Mouse (Mus musculus) myocyte (in vitro differentiated cells): Measurements from ENCODE around the gene Pcdh8. TPM values are rescaled to one million over a fixed set of nuclear protein-coding genes. Genes with fewer than 3 reads are reported as not detected.

ENCODE experiments used
- H3K27me3 ChIP-seq: one replicate; pipeline ENCODE4 v1.6.1; 2011; ENCODE audit not compliant: control insufficient read depth, insufficient read depth, insufficient read length
- H3K36me3 ChIP-seq: one replicate; pipeline ENCODE4 v1.6.1; 2011; ENCODE audit not compliant: control insufficient read depth, insufficient read depth
- H3K4me2 ChIP-seq: one replicate; pipeline ENCODE4 v1.6.1; 2011; ENCODE audit warnings: low read depth, control low read depth
- H3K4me3 ChIP-seq: one replicate; pipeline ENCODE4 v1.5.1; 2011; ENCODE audit warnings: mild to moderate bottlenecking, control low read depth, moderate library complexity
- H3K79me2 ChIP-seq: one replicate; pipeline ENCODE4 v1.6.1; 2011; ENCODE audit not compliant: control insufficient read depth, insufficient read depth
- H3ac ChIP-seq: one replicate; pipeline ENCODE4 v1.6.1; 2011; ENCODE audit not compliant: control insufficient read depth, insufficient read length
- CEBPB ChIP-seq: IDR thresholded peaks from 2 replicates; pipeline ENCODE4 v1.6.1; 2011; ENCODE audit warnings: mild to moderate bottlenecking, moderate library complexity; ENCODE audit not compliant: poor library complexity, insufficient read depth, severe bottlenecking
- E2F4 ChIP-seq: IDR thresholded peaks from one replicate; pipeline ENCODE4 v1.6.1; 2011; ENCODE audit warnings: mild to moderate bottlenecking, control low read depth, moderate library complexity; ENCODE audit not compliant: insufficient read depth
- MAX ChIP-seq: IDR thresholded peaks from one replicate; pipeline ENCODE4 v1.6.1; 2011; ENCODE audit warnings: low read depth, mild to moderate bottlenecking, control low read depth
- MYOD1 ChIP-seq, 3 experiments: IDR thresholded peaks; one replicate each; pipeline ENCODE4 v1.6.1; 2011; ENCODE audit warnings: control low read depth in 2 of 3, low read depth in 2 of 3, mild to moderate bottlenecking in 2 of 3, moderate library complexity in 1 of 3; ENCODE audit not compliant: insufficient read length in 2 of 3, control insufficient read depth in 1 of 3
- MYOG ChIP-seq, 3 experiments: IDR thresholded peaks; one replicate each; pipeline ENCODE4 v1.6.1; 2011; ENCODE audit warnings: control low read depth in 2 of 3, low read depth in 2 of 3, mild to moderate bottlenecking in 2 of 3; ENCODE audit not compliant: insufficient read length in 2 of 3, control insufficient read depth in 1 of 3, insufficient read depth in 1 of 3
- POLR2A ChIP-seq: IDR thresholded peaks from one replicate; pipeline ENCODE4 v1.6.1; 2011; ENCODE audit warnings: low read depth, mild to moderate bottlenecking, control low read depth, moderate library complexity; ENCODE audit not compliant: insufficient read length
- POLR2AphosphoS2 ChIP-seq: IDR thresholded peaks from one replicate; pipeline ENCODE4 v1.6.1; 2011; ENCODE audit warnings: low read depth, control low read depth; ENCODE audit not compliant: insufficient read length
- REST ChIP-seq: IDR thresholded peaks from one replicate; pipeline ENCODE4 v1.6.1; 2011; ENCODE audit warnings: mild to moderate bottlenecking, control low read depth, moderate library complexity; ENCODE audit not compliant: insufficient read depth, insufficient read length
- SRF ChIP-seq: IDR thresholded peaks from one replicate; pipeline ENCODE4 v1.6.1; 2011; ENCODE audit warnings: low read depth; ENCODE audit not compliant: control insufficient read depth, insufficient read length
- TCF12 ChIP-seq: IDR thresholded peaks from one replicate; pipeline ENCODE4 v1.6.1; 2011; ENCODE audit warnings: mild to moderate bottlenecking, control low read depth; ENCODE audit not compliant: poor library complexity, insufficient read depth, severe bottlenecking
- TCF3 ChIP-seq: IDR thresholded peaks from one replicate; pipeline ENCODE4 v1.6.1; 2011; ENCODE audit warnings: low read depth, control low read depth; ENCODE audit not compliant: insufficient read length
- USF1 ChIP-seq: IDR thresholded peaks from one replicate; pipeline ENCODE4 v1.6.1; 2011; ENCODE audit warnings: low read depth, mild to moderate bottlenecking, control low read depth, moderate library complexity
- polyA plus RNA-seq: library from polyadenylated mRNA; unstranded; fragments of >200 nt; fragmentation: generic; extraction: Trizol; gene quantifications from one replicate; pipeline ENCODE4 v1.2.1, GENCODE M21; 2012; ENCODE audit warnings: missing spikeins

Pcdh8 gene
- polyA plus RNA-seq, result 0.02 TPM

DNA sequence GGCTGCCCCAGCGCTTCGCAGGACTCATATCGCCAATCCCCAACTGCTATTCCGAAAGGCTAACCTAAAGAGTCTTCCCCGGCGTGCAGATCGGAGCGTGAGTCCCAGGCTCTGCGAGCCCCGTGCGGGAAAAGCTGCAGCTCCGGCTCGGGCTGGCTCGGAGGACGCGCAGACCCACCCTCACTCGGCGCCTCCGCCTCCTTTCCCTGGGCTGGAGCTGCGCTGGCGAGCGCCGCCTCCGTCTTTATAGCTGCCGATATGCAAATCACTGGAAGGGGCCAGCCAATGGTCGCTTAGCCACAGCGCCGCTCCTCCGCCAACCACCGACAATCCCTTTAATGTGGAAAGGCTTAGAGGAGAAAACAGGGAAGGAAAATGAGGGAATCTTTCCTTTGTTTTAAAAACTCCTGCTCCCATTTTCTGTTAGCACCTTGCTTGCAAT is at the start of gene Pcdh8:
Gene Pcdh8, minus strand, starts transcription at position 219 of the 442 bp plus-strand sequence.
- Histone ChIP-seq H3K36me3 (no peaks in the 10 kb centered on the region), H3K27me3 (peaks cover 23% of the 10 kb centered on the region), H3K79me2 (no peaks in the 10 kb centered on the region), H3ac (no peak within 1 kb of the TSS), H3K4me3 (no peak within 1 kb of the TSS), H3K4me2 (peak within 1 kb of the TSS; percentile 45)
- TF ChIP-seq CEBPB (no peak), POLR2AphosphoS2 (no peak), USF1 (no peak), SRF (no peak), MAX (no peak), TCF3 (no peak), REST (no peak), MYOD1 (IDR thresholded peaks at IDR 0.05; ENCODE audit: control insufficient read depth in 1 of 3, insufficient read length in 2 of 3, low read depth in 2 of 3) (no peak), E2F4 (no peak), TCF12 (no peak), MYOG (IDR thresholded peaks at IDR 0.05; ENCODE audit: control insufficient read depth in 1 of 3, insufficient read depth in 1 of 3, insufficient read length in 2 of 3, low read depth in 2 of 3) (no peak), POLR2A (no peak)

DNA sequence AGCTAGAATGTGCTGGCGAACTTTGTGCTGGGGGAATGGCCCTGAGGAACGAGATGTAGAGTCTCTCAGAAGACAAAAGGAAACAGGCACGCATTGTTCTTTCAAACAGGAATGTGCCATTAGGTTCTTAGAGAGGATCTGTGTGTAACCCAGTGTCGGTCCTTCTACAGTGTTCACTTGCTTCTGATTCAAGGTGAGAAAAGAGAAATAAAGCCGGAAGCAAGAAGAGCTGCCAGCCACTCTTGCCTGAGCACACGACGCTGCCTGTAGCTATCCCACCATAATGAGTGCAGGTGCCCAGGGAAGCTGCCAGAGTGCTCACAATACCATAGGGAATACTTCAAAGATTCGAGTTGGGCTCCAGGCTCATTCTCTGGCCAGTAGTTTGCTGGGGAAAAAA is 43.6 kb upstream of the Pcdh8 start:
- H3K4me2 ChIP-seq, result no peak overlapping the region
- H3K4me3 ChIP-seq, result no peak overlapping the region
- H3ac ChIP-seq, result no peak overlapping the region
- no peaks in the 10 kb centered on the region for H3K79me2 ChIP-seq
- TF ChIP-seq POLR2AphosphoS2 (no peak), MYOG (IDR thresholded peaks at IDR 0.05; ENCODE audit: control insufficient read depth in 1 of 3, insufficient read depth in 1 of 3, insufficient read length in 2 of 3, low read depth in 2 of 3) (no peak), USF1 (no peak), SRF (no peak), TCF12 (no peak), CEBPB (no peak), E2F4 (no peak), MYOD1 (IDR thresholded peaks at IDR 0.05; ENCODE audit: control insufficient read depth in 1 of 3, insufficient read length in 2 of 3, low read depth in 2 of 3) (no peak), MAX (no peak), POLR2A (no peak), REST (no peak), TCF3 (no peak)
- H3K27me3 ChIP-seq, result peaks cover 4% of the 10 kb centered on the region
- no peaks in the 10 kb centered on the region for H3K36me3 ChIP-seq

- Histone ChIP-seq H3ac (no peak overlapping the region), H3K27me3 (peaks cover 4% of the 10 kb centered on the region), H3K4me2 (no peak overlapping the region), H3K36me3 (no peaks in the 10 kb centered on the region), H3K4me3 (no peak overlapping the region), H3K79me2 (no peaks in the 10 kb centered on the region)
- TF ChIP-seq CEBPB (no peak), POLR2AphosphoS2 (no peak), MAX (no peak), POLR2A (no peak), E2F4 (no peak), USF1 (no peak)
Observed at GRCm38 (mm10) chr14:79814084-79814483, 43.0 kb upstream of the Pcdh8 start.

DNA sequence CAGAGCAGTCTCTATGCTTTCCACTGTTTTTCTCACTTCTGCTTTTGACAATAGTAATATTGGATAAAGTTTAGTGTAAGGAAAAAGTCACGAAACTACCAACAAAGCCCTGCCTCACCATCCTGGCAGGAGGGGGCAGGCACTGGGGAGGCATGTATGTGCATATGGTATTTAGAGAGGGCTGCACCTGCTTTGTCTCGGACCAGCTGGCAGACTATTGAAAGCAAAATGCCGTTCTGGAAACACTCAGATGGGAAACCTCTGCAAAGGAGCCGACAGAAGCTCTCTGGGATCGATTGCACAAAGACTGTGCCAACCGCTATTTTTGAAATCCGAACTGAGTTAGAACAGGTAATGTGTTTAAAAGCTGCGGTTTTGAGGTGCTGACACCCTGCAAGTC is 22.1 kb upstream of the Pcdh8 start:
- Histone ChIP-seq H3K36me3 (no peaks in the 10 kb centered on the region), H3K4me3 (no peak overlapping the region), H3K4me2 (no peak overlapping the region), H3K27me3 (no peaks in the 10 kb centered on the region), H3ac (no peak overlapping the region), H3K79me2 (no peaks in the 10 kb centered on the region)
- no peak for TF ChIP-seq E2F4
- no peak for TF ChIP-seq TCF12
- no peak for TF ChIP-seq MYOG (IDR thresholded peaks at IDR 0.05; ENCODE audit: control insufficient read depth in 1 of 3, insufficient read depth in 1 of 3, insufficient read length in 2 of 3, low read depth in 2 of 3)
- no peak for TF ChIP-seq REST
- TF ChIP-seq TCF3, result no peak
- no peak for TF ChIP-seq MAX
- TF ChIP-seq POLR2AphosphoS2, result no peak
- no peak for TF ChIP-seq CEBPB
- no peak for TF ChIP-seq MYOD1 (IDR thresholded peaks at IDR 0.05; ENCODE audit: control insufficient read depth in 1 of 3, insufficient read length in 2 of 3, low read depth in 2 of 3)
- TF ChIP-seq POLR2A, result no peak
- TF ChIP-seq USF1, result no peak
- no peak for TF ChIP-seq SRF

DNA sequence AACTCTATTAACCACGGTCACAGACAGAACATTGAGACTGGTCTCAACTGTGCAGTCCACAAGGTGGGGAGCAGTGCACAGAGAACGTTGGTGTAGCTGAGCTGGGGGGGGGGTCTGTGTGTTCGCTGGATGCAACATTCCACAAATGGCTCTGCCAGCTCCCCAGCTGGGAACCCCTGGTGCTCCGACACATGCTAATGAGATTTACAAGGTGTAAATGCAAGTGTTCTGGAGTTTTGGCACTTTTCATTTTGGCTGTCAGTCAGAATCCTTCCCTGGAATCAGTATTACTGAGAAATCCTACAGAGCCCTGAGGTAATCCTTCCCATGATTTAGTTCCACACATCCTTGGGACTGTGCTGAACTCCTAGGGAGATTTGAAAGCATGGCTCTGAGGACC is 18.4 kb upstream of the Pcdh8 start:
- no peak overlapping the region for H3ac ChIP-seq

More for the DNA sequence above, 18.4 kb upstream of the Pcdh8 start:
- Histone ChIP-seq H3K27me3 (no peaks in the 10 kb centered on the region), H3K4me3 (no peak overlapping the region), H3K4me2 (no peak overlapping the region), H3K36me3 (no peaks in the 10 kb centered on the region), H3K79me2 (no peaks in the 10 kb centered on the region)
- TF ChIP-seq E2F4, result no peak
- no peak for TF ChIP-seq SRF
- no peak for TF ChIP-seq POLR2A
- no peak for TF ChIP-seq MYOD1 (IDR thresholded peaks at IDR 0.05; ENCODE audit: control insufficient read depth in 1 of 3, insufficient read length in 2 of 3, low read depth in 2 of 3)
- TF ChIP-seq POLR2AphosphoS2, result no peak
- no peak for TF ChIP-seq TCF12
- no peak for TF ChIP-seq MYOG (IDR thresholded peaks at IDR 0.05; ENCODE audit: control insufficient read depth in 1 of 3, insufficient read depth in 1 of 3, insufficient read length in 2 of 3, low read depth in 2 of 3)
- no peak for TF ChIP-seq CEBPB
- TF ChIP-seq TCF3, result no peak
- TF ChIP-seq REST, result no peak
- TF ChIP-seq MAX, result no peak
- TF ChIP-seq USF1, result no peak
